Mouse (Mus musculus): Measurements from ENCODE around the gene Senp5.

- TF ChIP-seq TAL1 (IDR thresholded peaks at IDR 0.05; ENCODE audit: low read length) (no peak), GATA1 (IDR thresholded peaks at IDR 0.05; ENCODE audit: low read length) (no peak)
These were observed 54.7 kb downstream of the Senp5 start, which contains the start of the genes 0610012G03Rik and Ncbp2 for GRCm38 (mm10) chr16:31948345-31948774.

All from erythroblast, embryonic 14.5 days (primary cell).